Mouse (Mus musculus) cerebellum, adult 11 months (tissue): Measurements from ENCODE around the gene Kcnip1.

Source experiments
- DNase-seq: peaks from one replicate; pipeline ENCODE4 v3.0.0; 2022

Kcnip1 gene

DNA sequence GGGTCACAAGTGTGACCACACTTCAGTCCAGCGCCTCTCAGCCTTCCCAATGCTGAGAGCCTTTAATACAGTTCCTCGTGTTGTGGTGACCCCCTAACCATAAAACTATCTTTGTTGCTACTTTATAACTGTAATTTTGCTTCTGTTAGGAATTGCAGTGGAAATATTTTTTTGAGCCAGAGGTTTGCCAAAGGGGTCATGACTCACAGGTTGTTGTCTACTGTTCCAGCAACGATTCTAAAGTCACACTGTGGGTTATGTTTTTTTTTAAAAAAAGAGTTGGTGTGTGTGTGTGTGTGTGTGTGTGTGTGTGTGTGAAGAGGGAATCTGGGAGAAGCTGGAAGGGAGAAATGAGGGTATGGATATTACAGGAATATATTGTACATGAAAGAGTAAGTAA, 337.7 kb downstream of the Kcnip1 start:
- DNase-seq, result no peak

DNA sequence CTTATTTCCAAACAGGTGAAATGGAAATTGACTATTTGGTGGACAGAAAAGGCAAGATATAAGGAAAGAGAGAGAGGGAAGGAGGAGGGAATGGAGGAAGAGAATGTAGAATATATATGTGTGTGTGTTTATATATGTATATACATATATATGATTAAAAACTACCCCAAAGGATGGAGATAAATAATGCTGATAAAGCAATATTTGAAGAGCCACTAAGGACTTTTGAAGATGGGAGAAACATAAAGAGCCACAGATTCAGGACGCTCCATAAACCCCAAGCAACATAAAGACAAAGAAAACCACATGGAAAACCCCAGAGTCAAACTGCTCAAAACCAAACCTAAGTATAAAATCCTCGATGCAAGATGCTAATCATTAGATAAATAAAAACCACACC, 338.5 kb downstream of the Kcnip1 start:
- no peak for DNase-seq

DNA sequence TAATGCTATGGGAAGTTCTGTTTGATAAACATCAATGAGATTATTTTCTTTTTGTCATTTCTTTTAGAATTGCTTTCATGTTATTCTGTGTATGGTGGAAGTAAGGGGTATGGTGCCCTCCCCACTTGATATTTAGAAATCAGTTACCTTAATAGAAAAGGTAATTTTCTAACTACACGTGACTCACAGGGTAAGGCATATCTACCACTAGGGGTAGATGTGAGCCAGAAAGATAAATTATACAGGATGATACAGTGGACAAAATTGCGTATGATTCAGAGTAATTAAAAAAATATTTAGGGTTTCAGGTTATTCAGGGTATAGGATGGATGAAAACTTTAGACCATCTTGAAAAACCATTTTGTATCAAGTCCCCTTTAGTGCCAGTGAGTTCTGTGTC, 343.6 kb downstream of the Kcnip1 start:
- DNase-seq, result no peak

DNA sequence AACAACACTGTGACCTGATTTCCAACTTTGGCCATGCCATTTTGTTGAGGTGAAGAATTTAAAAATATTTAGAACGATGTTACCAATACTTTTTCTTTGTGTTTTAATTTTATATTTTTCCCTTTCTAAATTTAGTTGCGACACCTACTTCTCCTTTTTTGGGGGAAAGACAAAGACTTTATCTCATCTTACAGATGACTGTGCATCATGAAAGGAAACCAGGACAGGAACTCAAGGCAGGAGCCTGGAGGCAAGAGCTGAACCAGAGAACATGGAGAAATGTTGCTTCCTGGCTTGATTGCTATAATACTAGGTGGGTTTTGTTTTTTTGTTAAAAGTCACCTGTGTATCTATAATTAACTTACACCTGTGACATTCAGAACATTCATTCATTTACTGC, 355.8 kb downstream of the Kcnip1 start:
- DNase-seq, result no peak

DNA sequence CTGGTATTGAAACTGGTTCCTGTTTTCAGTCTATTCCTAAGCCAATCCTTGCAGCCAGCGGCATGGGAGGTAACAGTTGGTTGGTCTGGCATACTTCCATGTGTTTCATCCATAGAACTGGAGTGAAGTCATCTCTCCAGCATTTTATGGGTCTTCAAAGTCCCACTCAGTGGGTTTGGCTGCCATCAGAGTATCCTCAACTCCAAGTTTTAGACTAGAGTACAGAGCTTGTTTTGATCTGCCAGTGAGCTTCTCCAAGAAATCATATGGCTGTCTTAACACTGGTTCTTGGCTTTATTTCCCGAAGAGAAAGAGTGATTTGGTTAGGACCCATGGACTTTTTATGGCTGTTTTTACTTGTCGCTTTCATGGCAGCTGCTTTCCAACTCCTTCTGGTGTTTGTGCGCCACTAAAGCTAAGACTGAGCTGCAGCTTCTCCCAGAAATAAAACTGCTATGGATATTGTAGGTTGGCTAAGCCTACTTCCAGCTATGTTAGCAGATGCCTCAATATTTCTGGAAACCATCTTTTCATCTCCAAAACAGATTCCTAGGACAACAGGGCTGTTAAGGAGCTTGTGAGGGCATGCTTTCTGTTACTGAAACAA, 365.7 kb downstream of the Kcnip1 start:
- DNase-seq, result no peak

DNA sequence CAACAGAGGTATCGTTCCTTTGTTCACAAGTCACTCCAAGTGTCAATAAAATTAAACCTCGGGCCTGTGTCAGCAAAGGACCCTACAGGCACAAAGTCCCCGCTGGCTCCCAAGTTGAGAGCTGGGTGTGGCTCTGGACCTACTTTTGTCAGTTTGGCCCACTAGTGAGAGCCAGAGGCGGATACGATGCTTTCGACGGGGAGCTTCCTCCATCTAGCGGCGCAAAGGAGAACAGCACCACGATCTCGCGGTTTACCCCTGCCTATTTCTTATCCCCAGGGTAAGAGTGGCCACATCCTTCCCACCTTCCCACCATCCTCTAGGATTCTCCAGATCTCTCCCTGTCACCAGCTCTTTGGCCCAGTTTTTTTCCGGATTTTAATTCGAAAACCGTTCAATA, 378.7 kb downstream of the Kcnip1 start:
- DNase-seq, result peak; percentile 42

DNA sequence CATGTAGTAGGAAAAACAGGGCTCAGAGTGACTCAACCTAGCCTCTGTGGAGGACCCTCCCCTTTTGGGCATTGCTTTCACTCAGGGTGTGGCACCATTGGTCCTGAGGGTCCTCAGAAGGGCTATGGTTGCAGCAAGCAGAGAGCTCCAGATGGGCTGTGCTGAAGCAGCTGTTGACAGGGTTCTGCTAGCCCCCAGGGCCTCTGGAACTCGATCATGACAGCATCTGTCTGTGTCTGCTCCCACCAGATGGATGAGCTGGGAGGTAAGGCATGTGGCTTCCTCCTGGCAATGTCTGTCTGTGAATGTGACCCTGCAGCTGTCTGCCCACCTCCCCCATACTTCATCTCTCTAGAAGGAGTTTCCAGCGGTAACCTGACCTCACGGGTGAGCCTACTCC, 385.2 kb downstream of the Kcnip1 start:
- no peak for DNase-seq

DNA sequence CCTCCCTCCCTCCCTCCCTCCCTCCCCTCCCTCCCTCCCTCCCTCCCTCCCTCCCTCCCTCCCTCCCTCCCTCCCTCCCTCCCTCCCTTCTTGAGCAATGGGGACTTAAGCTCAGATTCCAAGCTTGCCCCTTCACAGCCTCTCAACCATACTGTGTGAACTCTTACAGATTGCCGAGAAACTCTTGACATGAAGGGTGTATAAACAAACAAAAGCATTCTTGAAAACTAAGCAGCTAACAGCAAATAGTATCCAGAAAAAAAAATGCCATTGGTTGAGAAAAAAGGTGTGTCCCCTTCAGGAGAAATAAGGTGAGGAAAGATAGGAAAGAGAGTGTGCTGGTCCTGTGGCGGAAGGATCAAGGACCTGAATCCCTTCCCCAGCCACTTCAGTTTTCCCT, 389.8 kb downstream of the Kcnip1 start:
- no peak for DNase-seq

DNA sequence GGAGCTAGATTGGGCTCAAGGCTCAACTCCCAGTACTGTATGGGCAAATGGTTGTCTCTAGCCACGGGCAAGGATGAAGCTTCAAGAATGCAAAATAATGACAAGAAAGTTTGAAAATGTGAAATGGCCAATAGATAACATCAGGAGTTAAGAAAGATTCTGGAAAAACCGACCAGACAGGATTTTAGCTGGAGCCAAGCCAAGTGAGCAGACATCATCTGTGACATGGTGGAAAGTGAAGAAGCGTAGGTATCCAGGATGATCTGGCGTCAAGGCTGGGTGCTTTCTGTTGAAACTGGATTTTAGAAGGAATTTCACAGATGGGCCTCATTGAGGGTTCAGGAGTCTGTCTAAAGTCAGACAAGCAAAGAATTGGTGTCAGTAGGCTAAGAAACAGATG, 394.0 kb downstream of the Kcnip1 start, which contains the start of gene D130052B06Rik:
D130052B06Rik (plus strand) TSS at position 317 of the 400 bp plus-strand sequence.
- DNase-seq, result no peak

DNA sequence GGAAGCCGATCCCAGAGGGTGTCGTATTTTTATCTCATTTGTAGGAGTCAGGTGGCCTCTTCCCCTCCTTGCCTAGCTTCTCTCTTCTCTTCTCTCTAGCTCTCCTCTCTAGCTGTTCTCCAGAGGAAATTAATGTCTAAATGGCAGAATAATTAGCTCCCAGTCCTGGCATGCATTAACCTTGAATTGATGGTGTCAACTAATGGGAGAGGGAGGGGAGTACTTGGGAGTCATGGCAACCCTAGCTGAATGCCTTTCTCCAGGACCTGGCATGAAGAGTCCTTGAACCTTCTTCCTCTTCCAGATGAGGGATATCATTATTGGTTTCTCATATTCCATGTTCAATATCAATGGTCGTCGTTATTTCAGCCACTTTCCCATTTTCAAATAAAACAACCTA, 396.3 kb downstream of the Kcnip1 start:
- no peak for DNase-seq

DNA sequence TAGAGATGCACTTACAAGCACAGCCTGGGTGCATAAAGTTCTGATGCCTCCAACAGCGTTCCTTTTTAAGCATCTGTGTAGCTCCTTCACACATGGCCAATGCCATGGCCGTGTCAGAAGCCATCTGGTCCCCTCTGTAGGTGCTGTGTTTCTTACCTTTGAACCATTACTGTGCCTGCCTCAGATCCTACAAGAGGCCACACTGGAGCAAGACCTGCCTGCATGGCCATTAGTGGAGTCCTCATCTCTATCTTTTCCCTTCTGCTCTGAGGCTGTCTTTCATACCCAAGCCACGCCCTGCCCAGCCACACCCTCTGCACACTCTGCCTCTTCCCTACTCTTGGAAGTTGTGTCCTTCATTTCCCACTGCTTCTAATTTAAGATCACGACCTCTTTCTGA, 400.1 kb downstream of the Kcnip1 start:
- DNase-seq, result no peak

DNA sequence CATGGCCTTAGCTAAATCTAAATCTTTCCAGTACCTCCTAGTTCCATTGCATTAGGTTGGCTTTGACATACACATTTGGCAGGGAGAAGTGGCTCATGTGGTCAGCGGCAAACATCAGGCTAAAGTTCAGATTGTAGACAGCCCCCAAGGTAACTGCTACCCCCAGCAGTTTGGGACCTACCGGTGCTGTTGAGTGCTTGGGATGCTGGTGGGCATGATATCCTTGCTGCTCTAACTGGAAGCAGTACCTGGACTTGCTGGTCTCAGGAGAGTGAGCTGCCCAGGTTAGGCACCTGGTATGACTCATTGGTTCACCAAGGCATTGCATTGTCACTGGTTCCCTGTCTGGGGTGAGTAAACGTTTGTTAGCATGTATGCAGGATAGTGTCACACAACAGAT, 402.2 kb downstream of the Kcnip1 start:
- no peak for DNase-seq

DNA sequence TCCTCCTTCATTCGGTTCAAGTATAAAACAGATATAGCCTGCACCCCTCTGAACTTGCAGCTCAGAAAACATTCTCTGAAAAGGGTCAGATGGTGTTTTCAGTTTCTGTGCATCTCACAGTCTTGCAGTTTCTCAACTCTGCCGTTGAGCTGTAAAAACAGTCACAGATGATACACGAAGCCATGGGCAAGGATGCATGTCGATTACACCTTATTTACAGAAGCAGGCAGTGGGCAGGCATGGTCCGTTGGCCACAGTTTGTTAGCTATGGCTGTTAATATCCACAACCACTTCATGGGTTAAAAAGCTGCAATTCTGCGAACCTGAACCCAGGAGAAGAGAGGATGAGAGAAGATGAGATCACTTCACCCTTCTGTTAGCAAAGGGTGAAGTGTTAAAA, 406.3 kb downstream of the Kcnip1 start:
- DNase-seq, result no peak

DNA sequence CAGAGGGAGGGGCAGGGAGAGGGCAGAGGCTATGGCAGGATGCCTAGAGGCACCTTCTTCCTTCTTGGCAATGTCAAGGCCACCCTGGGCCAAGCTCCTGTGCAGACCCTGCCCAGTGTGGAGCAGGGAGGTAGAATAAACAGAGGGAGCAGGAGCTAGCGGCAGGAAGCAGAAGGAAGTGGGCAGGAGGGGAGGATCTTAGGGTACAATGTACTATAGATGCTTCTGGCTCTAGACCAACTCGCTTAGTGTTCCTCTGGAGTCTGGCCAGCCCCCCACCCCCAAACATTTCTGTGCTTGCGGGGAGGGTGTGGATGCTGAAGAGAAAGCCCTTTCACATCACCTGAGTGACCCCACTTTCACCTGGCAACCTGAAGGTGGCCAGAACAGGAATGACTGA, 413.3 kb downstream of the Kcnip1 start:
- DNase-seq, result no peak
